Mouse (Mus musculus) natural killer cell, adult 2 months (primary cell): ENCODE measurements around the gene Efcab6.

Experiments
- DNase-seq, 2 experiments: peaks; one replicate each; pipeline ENCODE4 v3.0.0; 2022; ENCODE audit warnings: low spot score in 2 of 2

Efcab6 gene

GRCm38 (mm10) chr15:83883821-83884220 is 181.4 kb downstream of the Efcab6 start:
- no peak for DNase-seq

- DNase-seq = no peak
These were observed 185.3 kb downstream of the Efcab6 start for GRCm38 (mm10) chr15:83879845-83880244.

GRCm38 (mm10) chr15:83877898-83878297 is 187.3 kb downstream of the Efcab6 start:
- no peak for DNase-seq

- no peak for DNase-seq
These were observed 187.9 kb downstream of the Efcab6 start for GRCm38 (mm10) chr15:83877155-83877866.

GRCm38 (mm10) chr15:83870936-83871335 is 194.2 kb downstream of the Efcab6 start:
- DNase-seq = no peak

- no peak for DNase-seq
These were observed 199.6 kb downstream of the Efcab6 start for GRCm38 (mm10) chr15:83865626-83866025.

GRCm38 (mm10) chr15:83857129-83857528 is 208.1 kb downstream of the Efcab6 start:
- peak in 1 of 2 experiments; percentile 3 for DNase-seq

GRCm38 (mm10) chr15:83853400-83853811 is 211.8 kb downstream of the Efcab6 start:
- no peak for DNase-seq

- DNase-seq = no peak
These were observed 217.0 kb downstream of the Efcab6 start for GRCm38 (mm10) chr15:83848193-83848592.

- no peak for DNase-seq
These were observed 217.7 kb downstream of the Efcab6 start for GRCm38 (mm10) chr15:83847512-83847911.

GRCm38 (mm10) chr15:83846592-83846991 is 218.6 kb downstream of the Efcab6 start:
- DNase-seq = no peak

- no peak for DNase-seq
These were observed 219.4 kb downstream of the Efcab6 start for GRCm38 (mm10) chr15:83845734-83846133.

- no peak for DNase-seq
These were observed 222.0 kb downstream of the Efcab6 start for GRCm38 (mm10) chr15:83842915-83843789.

GRCm38 (mm10) chr15:83842419-83842818 is 222.8 kb downstream of the Efcab6 start:
- no peak for DNase-seq

- DNase-seq = no peak
These were observed 224.0 kb downstream of the Efcab6 start for GRCm38 (mm10) chr15:83840950-83841719.

GRCm38 (mm10) chr15:83832265-83832664 is 232.9 kb downstream of the Efcab6 start:
- no peak for DNase-seq

- no peak for DNase-seq
These were observed 236.0 kb downstream of the Efcab6 start for GRCm38 (mm10) chr15:83829226-83829625.

- no peak for DNase-seq
These were observed 237.2 kb downstream of the Efcab6 start for GRCm38 (mm10) chr15:83828011-83828410.
